Mouse (Mus musculus) liver, embryonic 16.5 days (tissue): ENCODE data around the gene Ldlrad1. TPM values are rescaled to one million over a fixed set of nuclear protein-coding genes. Genes with fewer than 3 reads are reported as not detected.

ENCODE experiments used
- ATAC-seq: fragments of 200-750 bp; cut with Nextera tagmentation; 2 replicates; pipeline ENCODE4 v1.8.0; 2017; ENCODE audit warnings: low read depth, mild to moderate bottlenecking, moderate number of reproducible peaks, moderate library complexity
- H3K27ac ChIP-seq: fragments of 300-500 bp; sonication (generic); 2 replicates; pipeline ENCODE4 v1.5.1; 2014; ENCODE audit warnings: mild to moderate bottlenecking, low read length
- H3K27me3 ChIP-seq: fragments of 300-500 bp; sonication (generic); 2 replicates; pipeline ENCODE4 v1.6.1; 2014; ENCODE audit warnings: low read depth, low read length, mixed read lengths; ENCODE audit not compliant: control insufficient read depth, insufficient read depth
- H3K36me3 ChIP-seq: fragments of 300-500 bp; sonication (generic); 2 replicates; pipeline ENCODE4 v1.6.1; 2014; ENCODE audit warnings: mild to moderate bottlenecking; ENCODE audit not compliant: control insufficient read depth, insufficient read depth
- H3K4me1 ChIP-seq: fragments of 300-500 bp; sonication (generic); 2 replicates; pipeline ENCODE4 v1.6.1; 2014; ENCODE audit warnings: low read depth, low read length, mixed read lengths; ENCODE audit not compliant: control insufficient read depth
- H3K4me2 ChIP-seq: fragments of 300-500 bp; sonication (generic); 2 replicates; pipeline ENCODE4 v1.6.1; 2014; ENCODE audit warnings: low read depth, low read length, mixed read lengths
- H3K4me3 ChIP-seq: fragments of 300-500 bp; sonication (generic); 2 replicates; pipeline ENCODE4 v1.5.1; 2014; ENCODE audit warnings: low read depth, mild to moderate bottlenecking, low read length
- H3K9ac ChIP-seq: fragments of 300-500 bp; sonication (generic); 2 replicates; pipeline ENCODE4 v1.6.1; 2014; ENCODE audit warnings: low read depth, low read length
- H3K9me3 ChIP-seq: fragments of 300-500 bp; sonication (generic); replicated peaks from 2 replicates; pipeline ENCODE4 v1.6.1; 2016; ENCODE audit warnings: low read length; ENCODE audit not compliant: control insufficient read depth
- WGBS: fragments of 180-500 bp; shearing (Covaris S2); extraction: QIAGEN DNeasy Blood & Tissue Kit; methylation state at CpG from one replicate; pipeline ENCODE4 v1.1.7; 2014; ENCODE audit not compliant: insufficient replicate concordance; 5-methylcytosine and 5-hydroxymethylcytosine counted together
- polyA plus RNA-seq: library from polyadenylated mRNA; unstranded; fragments of >200 nt; fragmentation: Nextera tagmentation; extraction: Ambion mirVana; gene quantifications from 2 replicates; pipeline ENCODE4 v1.2.1, GENCODE M21; 2015

The Ldlrad1 gene
- polyA plus RNA-seq, 1 experiment from 2014 or later = not detected

GRCm38 (mm10) chr4:107221524-107221923, 12.5 kb downstream of the Ldlrad1 start:
- Histone ChIP-seq H3K4me2 (no peak overlapping the region), H3K9me3 (no peaks in the 10 kb centered on the region), H3K27me3 (no peaks in the 10 kb centered on the region), H3K36me3 (no peaks in the 10 kb centered on the region), H3K9ac (no peak overlapping the region), H3K4me1 (peaks cover 36% of the 10 kb centered on the region), H3K4me3 (no peak overlapping the region), H3K27ac (no peak overlapping the region)
- 77% methylated on average over 5 of the region's 5 CpGs for WGBS
- ATAC-seq = no peak

- Histone ChIP-seq H3K27me3 (no peaks in the 10 kb centered on the region), H3K4me1 (peaks cover 17% of the 10 kb centered on the region), H3K27ac (no peak overlapping the region), H3K4me2 (no peak overlapping the region), H3K9me3 (no peaks in the 10 kb centered on the region), H3K36me3 (no peaks in the 10 kb centered on the region), H3K9ac (no peak overlapping the region), H3K4me3 (no peak overlapping the region)
- peak; percentile 71 for ATAC-seq
- 60% methylated on average over 11 of the region's 11 CpGs for WGBS
Observed at GRCm38 (mm10) chr4:107223225-107224204, 14.5 kb downstream of the Ldlrad1 start.

- no peak overlapping the region for H3K4me2 ChIP-seq
- no peaks in the 10 kb centered on the region for H3K27me3 ChIP-seq
- peaks cover 9% of the 10 kb centered on the region for H3K4me1 ChIP-seq
- H3K36me3 ChIP-seq = no peaks in the 10 kb centered on the region
- no peaks in the 10 kb centered on the region for H3K9me3 ChIP-seq
- no peak for ATAC-seq
- 36% methylated on average over 2 of the region's 2 CpGs for WGBS
- H3K27ac ChIP-seq = no peak overlapping the region
- no peak overlapping the region for H3K9ac ChIP-seq
- no peak overlapping the region for H3K4me3 ChIP-seq
Observed at GRCm38 (mm10) chr4:107226313-107226712, 17.3 kb downstream of the Ldlrad1 start.

DNA sequence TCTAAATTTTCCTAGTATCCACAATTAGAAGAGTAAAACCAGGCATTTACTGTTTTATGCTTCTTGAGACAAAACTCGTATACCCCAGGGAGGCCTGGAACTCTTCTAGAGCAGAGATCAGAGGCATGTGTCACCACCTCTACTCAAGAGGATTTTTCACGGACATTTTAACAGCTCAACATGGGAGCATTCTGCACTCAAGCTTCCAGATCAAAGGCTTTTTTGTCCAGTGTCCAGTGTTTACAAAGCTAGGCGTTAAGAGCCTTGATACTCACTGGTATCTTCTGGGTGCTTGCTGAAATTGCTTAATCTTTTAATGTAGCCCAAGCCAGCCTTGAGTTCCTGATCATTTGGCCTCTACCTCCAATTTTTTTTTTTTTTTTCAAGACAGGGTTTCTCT, 23.2 kb downstream of the Ldlrad1 start:
- Histone ChIP-seq H3K4me2 (no peak overlapping the region), H3K27me3 (no peaks in the 10 kb centered on the region), H3K27ac (no peak overlapping the region), H3K9ac (no peak overlapping the region), H3K9me3 (no peaks in the 10 kb centered on the region), H3K36me3 (no peaks in the 10 kb centered on the region; the same call in 1 of the 2 replicates), H3K4me1 (no peaks in the 10 kb centered on the region), H3K4me3 (no peak overlapping the region)
- 69% methylated on average over 3 of the region's 3 CpGs for WGBS
- ATAC-seq = no peak

- WGBS = 75% methylated on average over 2 of the region's 2 CpGs
- ATAC-seq = no peak
- H3K27me3 ChIP-seq = no peaks in the 10 kb centered on the region
- H3K27ac ChIP-seq = no peak overlapping the region
- H3K36me3 ChIP-seq = peaks cover 4% of the 10 kb centered on the region
- no peaks in the 10 kb centered on the region for H3K4me1 ChIP-seq
- H3K4me2 ChIP-seq = no peak overlapping the region
- H3K4me3 ChIP-seq = no peak overlapping the region
- no peaks in the 10 kb centered on the region for H3K9me3 ChIP-seq
- no peak overlapping the region for H3K9ac ChIP-seq
Observed at GRCm38 (mm10) chr4:107238253-107238652, 29.3 kb downstream of the Ldlrad1 start.

GRCm38 (mm10) chr4:107240196-107240595, 31.2 kb downstream of the Ldlrad1 start:
- 84% methylated on average over 6 of the region's 6 CpGs for WGBS
- Histone ChIP-seq H3K4me1 (no peaks in the 10 kb centered on the region; the same call in none of the 2 replicates), H3K36me3 (peaks cover 4% of the 10 kb centered on the region), H3K9ac (no peak overlapping the region), H3K27me3 (no peaks in the 10 kb centered on the region), H3K4me2 (no peak overlapping the region), H3K27ac (no peak overlapping the region), H3K9me3 (no peaks in the 10 kb centered on the region), H3K4me3 (no peak overlapping the region)
- ATAC-seq = no peak

DNA sequence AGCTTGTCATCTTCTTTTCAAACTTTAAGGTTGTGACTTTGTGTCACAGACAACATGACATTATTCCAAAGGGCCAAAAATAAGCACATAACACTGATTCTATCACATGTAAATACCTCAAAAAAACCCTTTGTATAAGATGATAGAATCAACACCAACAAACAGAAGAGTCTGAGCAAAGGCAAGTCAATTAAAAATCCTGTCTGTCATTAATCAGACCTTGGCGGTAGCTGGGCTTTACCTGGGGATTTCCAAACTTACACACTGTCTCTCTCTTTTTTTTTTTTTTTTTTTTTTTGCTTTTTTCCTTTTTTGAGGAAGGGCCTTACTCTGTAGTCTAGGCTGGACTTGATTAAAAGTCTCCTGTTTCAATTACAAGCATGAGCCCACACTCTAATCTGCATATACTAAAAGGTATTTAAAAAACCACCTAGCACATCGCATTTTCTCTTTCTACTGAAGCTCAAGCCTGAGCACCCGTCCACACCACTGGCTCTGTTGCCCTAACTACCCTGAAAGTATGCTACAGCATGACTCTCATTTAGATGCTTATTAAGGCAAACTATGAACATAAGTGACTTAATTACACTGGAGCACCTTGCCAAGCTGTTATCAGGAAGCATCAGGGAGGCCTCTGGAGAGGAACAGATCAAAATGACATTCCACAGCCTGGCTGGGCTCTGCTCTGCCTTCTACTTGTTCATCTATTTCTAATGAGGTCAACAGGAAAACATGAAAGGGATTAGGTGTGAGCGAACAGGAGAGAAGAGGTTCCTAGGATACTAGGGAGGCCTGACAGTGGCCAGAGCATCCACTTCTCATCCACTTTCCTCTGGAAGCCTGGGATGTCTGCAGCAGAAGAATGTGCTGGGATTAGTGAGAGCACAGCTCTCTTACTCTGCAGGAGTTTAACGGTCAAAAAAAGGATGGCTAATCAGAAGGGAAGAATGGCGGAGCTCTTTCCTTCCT, 34.7 kb downstream of the Ldlrad1 start:
- 79% methylated on average over 6 of the region's 6 CpGs for WGBS

GRCm38 (mm10) chr4:107245368-107245767, 36.4 kb downstream of the Ldlrad1 start:
- ATAC-seq = 0 out of 2 replicates have a peak, but pooled peaks have one; percentile 50
- Histone ChIP-seq H3K4me3 (no peak overlapping the region), H3K27me3 (no peaks in the 10 kb centered on the region), H3K36me3 (no peaks in the 10 kb centered on the region), H3K9ac (no peak overlapping the region), H3K4me2 (no peak overlapping the region), H3K27ac (no peak overlapping the region), H3K4me1 (peaks cover 11% of the 10 kb centered on the region), H3K9me3 (no peaks in the 10 kb centered on the region)
- WGBS = 51% methylated on average over 2 of the region's 2 CpGs

More for the DNA sequence above, 34.7 kb downstream of the Ldlrad1 start:
- Histone ChIP-seq H3K9ac (no peak overlapping the region), H3K27ac (no peak overlapping the region), H3K4me1 (peaks cover 4% of the 10 kb centered on the region), H3K9me3 (no peaks in the 10 kb centered on the region), H3K36me3 (peaks cover 4% of the 10 kb centered on the region; the same call in 1 of the 2 replicates), H3K27me3 (no peaks in the 10 kb centered on the region), H3K4me3 (no peak overlapping the region), H3K4me2 (no peak overlapping the region)
- ATAC-seq = no peak
